Mouse (Mus musculus): ENCODE measurements around the gene Tfap4.

GRCm38 (mm10) chr16:4502568-4502967 is 57.1 kb downstream of the Tfap4 start:
- no peak for TF ChIP-seq CTCF (IDR thresholded peaks at IDR 0.05; ENCODE audit: low read depth)
- no peak for TF ChIP-seq EP300 (IDR thresholded peaks at IDR 0.05; ENCODE audit: low read depth)

Data from liver, embryonic 14.5 days (tissue).